Comparison of ENCODE assay signal across 8 mouse cellular contexts in genomic region chr11:78163681-78164603, GRCm38 (mm10). TPM values are rescaled to one million over a fixed set of nuclear protein-coding genes. Genes with fewer than 3 reads are reported as not detected.
DNase-seq lines count a peak whose midpoint lies in the region; ATAC-seq and TF ChIP-seq lines count a peak whose summit lies in the region.

No protein-coding gene starts in this region.

- TF ChIP-seq CTCF in lung, embryonic 14.5 days (IDR thresholded peaks at IDR 0.05; ENCODE audit: low read depth) = no peak

- peak; percentile 78 for ATAC-seq in lung, embryonic 14.5 days (ENCODE audit: insufficient read depth)

- DNase-seq in gastrocnemius, adult 18-20 months (ENCODE audit: low spot score) = peak; percentile 46
- DNase-seq in gastrocnemius, adult 8-10 months (ENCODE audit: low spot score in 2 of 2) = no peak
- peak; percentile 58 for DNase-seq in brain, adult 2 months (ENCODE audit: low read depth, low spot score)
- DNase-seq in heart, adult 11 months = peak; percentile 98
- peak; percentile 78 for DNase-seq in kidney, adult 11 months
- peak; percentile 87 for DNase-seq in lung, embryonic 14.5 days
- peak; percentile 82 for DNase-seq in retina, embryonic 14.5 days (ENCODE audit: low spot score)
- no peak for DNase-seq in frontal cortex, adult 2 months (ENCODE audit: extremely low spot score in 1 of 2, low spot score in 1 of 2)

- peaks cover 10% of the 10 kb centered on the region for H3K4me1 ChIP-seq in lung, embryonic 14.5 days (ENCODE audit: insufficient read depth)

- H3K27me3 ChIP-seq in lung, embryonic 14.5 days (ENCODE audit: insufficient read depth, low read length) = no peaks in the 10 kb centered on the region

- no peaks in the 10 kb centered on the region for H3K9me3 ChIP-seq in lung, embryonic 14.5 days (ENCODE audit: low read depth, low read length)

- H3K27ac ChIP-seq in lung, embryonic 14.5 days (ENCODE audit: low read depth) = peak overlapping the region; percentile 99

- WGBS in lung, embryonic 14.5 days = under 1% methylated on average over 22 of the region's 22 CpGs

- peak overlapping the region; percentile 90 for H3K4me2 ChIP-seq in lung, embryonic 14.5 days

- peak overlapping the region; percentile 100 for H3K4me3 ChIP-seq in lung, embryonic 14.5 days (ENCODE audit: low read depth, low read length)

- H3K36me3 ChIP-seq in lung, embryonic 14.5 days (ENCODE audit: insufficient read depth) = peaks cover 40% of the 10 kb centered on the region

- peak overlapping the region; percentile 99 for H3K9ac ChIP-seq in lung, embryonic 14.5 days

RNA-seq across cellular contexts. Expression of gene Traf4, which starts 1.4 kb away (rescaled TPM):
- 1 to 10 TPM; 2.0 to 2.2 TPM for total RNA-seq in gastrocnemius, adult 18-20 months (2021)
- total RNA-seq in gastrocnemius, adult 8-10 months (2022) = 1 to 10 TPM; 2.9 to 3.5 (median 3.2) TPM
- 73.8 and 75.6 TPM in 2 replicates for polyA plus RNA-seq in lung, embryonic 14.5 days (2014; fragmentation: Nextera tagmentation; extraction: Ambion mirVana)
- 21.3 and 22.0 TPM in 2 replicates for polyA plus RNA-seq in frontal cortex, adult 2 months (2012; rRNA removed)

RNA-seq across cellular contexts. Expression of gene Nek8, which starts 12.5 kb away (rescaled TPM):
- total RNA-seq in gastrocnemius, adult 18-20 months (2021) = under 1 TPM; 0.37 to 0.50 TPM
- under 1 TPM; 0.19 to 0.73 (median 0.50) TPM for total RNA-seq in gastrocnemius, adult 8-10 months (2022)
- polyA plus RNA-seq in lung, embryonic 14.5 days (2014; fragmentation: Nextera tagmentation; extraction: Ambion mirVana) = 15.3 and 17.2 TPM in 2 replicates
- 5.7 and 7.1 TPM in 2 replicates for polyA plus RNA-seq in frontal cortex, adult 2 months (2012; rRNA removed)

RNA-seq across cellular contexts. Expression of gene Tlcd1, which starts 12.6 kb away (rescaled TPM):
- total RNA-seq in gastrocnemius, adult 18-20 months (2021) = 1 to 10 TPM; 1.5 to 2.2 TPM
- 1 to 10 TPM in 1 of 4 experiments, under 1 TPM in 3; 0.56 to 1.7 (median 0.64) TPM for total RNA-seq in gastrocnemius, adult 8-10 months (2022)
- polyA plus RNA-seq in lung, embryonic 14.5 days (2014; fragmentation: Nextera tagmentation; extraction: Ambion mirVana) = 19.2 and 21.6 TPM in 2 replicates
- 74.4 and 74.7 TPM in 2 replicates for polyA plus RNA-seq in frontal cortex, adult 2 months (2012; rRNA removed)

RNA-seq across cellular contexts. Expression of gene Rpl23a, which starts 19.4 kb away (rescaled TPM):
- 100 to 1,000 TPM; 845 to 889 TPM for total RNA-seq in gastrocnemius, adult 18-20 months (2021)
- 100 to 1,000 TPM; 671 to 835 (median 744) TPM for total RNA-seq in gastrocnemius, adult 8-10 months (2022)
- 1,638 and 1,710 TPM in 2 replicates for polyA plus RNA-seq in lung, embryonic 14.5 days (2014; fragmentation: Nextera tagmentation; extraction: Ambion mirVana)
- 1,050 and 1,099 TPM in 2 replicates for polyA plus RNA-seq in frontal cortex, adult 2 months (2012; rRNA removed)

RNA-seq across cellular contexts. Expression of gene Rab34, which starts 24.3 kb away (rescaled TPM):
- 1 to 10 TPM; 2.5 to 3.5 TPM for total RNA-seq in gastrocnemius, adult 18-20 months (2021)
- 1 to 10 TPM; 1.6 to 5.5 (median 3.4) TPM for total RNA-seq in gastrocnemius, adult 8-10 months (2022)
- 140 TPM in 2 replicates for polyA plus RNA-seq in lung, embryonic 14.5 days (2014; fragmentation: Nextera tagmentation; extraction: Ambion mirVana)
- 62.3 and 68.1 TPM in 2 replicates for polyA plus RNA-seq in frontal cortex, adult 2 months (2012; rRNA removed)

Comparison
In these comparisons a context has a peak if more than half of its experiments do, and no peak if none do; other contexts are left out.
1. DNase-seq: peak in gastrocnemius, adult 18-20 months (single experiment), brain, adult 2 months (single experiment), heart, adult 11 months (single experiment), kidney, adult 11 months (single experiment), lung, embryonic 14.5 days (single experiment) and retina, embryonic 14.5 days (single experiment); none in gastrocnemius, adult 8-10 months (0 of 2) and frontal cortex, adult 2 months (0 of 2).